Mouse (Mus musculus): ENCODE data around the gene Rapgef2. TPM values are rescaled to one million over a fixed set of nuclear protein-coding genes. Genes with fewer than 3 reads are reported as not detected.

Gene Rapgef2
- polyA plus RNA-seq, 1 experiment from 2014 or later, result 13.9 TPM

DNA sequence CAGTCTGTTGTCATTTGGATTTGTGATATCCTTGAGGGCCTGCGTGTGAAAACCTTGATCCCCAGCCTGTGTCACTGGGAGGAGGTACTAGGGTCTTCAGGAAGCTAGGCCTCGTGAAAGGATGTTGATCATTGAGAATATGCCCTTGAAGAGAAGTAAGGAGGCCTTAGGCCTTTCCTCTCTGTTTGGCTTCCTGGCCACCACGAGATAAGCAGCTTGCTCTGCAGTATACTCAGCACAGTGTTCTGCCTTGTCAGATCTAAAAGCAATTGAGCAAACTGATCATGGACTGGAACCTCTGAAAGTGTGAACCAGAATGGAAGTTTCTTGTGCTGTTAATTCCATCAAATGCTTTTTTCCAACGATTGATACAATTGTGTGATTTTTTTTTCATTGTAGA is 255.5 kb downstream of the Rapgef2 start:
- 89% methylated on average over 4 of the region's 4 CpGs for WGBS

GRCm38 (mm10) chr3:79028153-79028878 is 258.0 kb downstream of the Rapgef2 start:
- Histone ChIP-seq H3K9me3 (ENCODE audit: control insufficient read depth, low read length) (no peaks in the 10 kb centered on the region), H3K4me2 (replicated peaks) (no peak overlapping the region), H3K9ac (no peak overlapping the region), H3K36me3 (replicated peaks; ENCODE audit: control insufficient read depth, insufficient read depth) (no peaks in the 10 kb centered on the region), H3K27me3 (ENCODE audit: control insufficient read depth, insufficient read depth, low read length) (no peaks in the 10 kb centered on the region), H3K27ac (no peak overlapping the region), H3K4me3 (replicated peaks; ENCODE audit: low read length) (no peak overlapping the region), H3K4me1 (replicated peaks; ENCODE audit: control insufficient read depth, insufficient read depth, low read length) (no peaks in the 10 kb centered on the region)
- ATAC-seq (ENCODE audit: low FRiP score), result no peak
- WGBS, result 84% methylated on average over 14 of the region's 14 CpGs
- DNase-seq (ENCODE audit: low spot score), result no peak

More for the DNA sequence above, 255.5 kb downstream of the Rapgef2 start:
- no peak for ATAC-seq (ENCODE audit: low FRiP score)
- no peaks in the 10 kb centered on the region for H3K4me1 ChIP-seq (replicated peaks; ENCODE audit: control insufficient read depth, insufficient read depth, low read length)
- H3K4me2 ChIP-seq (replicated peaks), result no peak overlapping the region
- no peak overlapping the region for H3K9ac ChIP-seq
- H3K9me3 ChIP-seq (ENCODE audit: control insufficient read depth, low read length), result no peaks in the 10 kb centered on the region
- H3K36me3 ChIP-seq (replicated peaks; ENCODE audit: control insufficient read depth, insufficient read depth), result no peaks in the 10 kb centered on the region
- H3K4me3 ChIP-seq (replicated peaks; ENCODE audit: low read length), result no peak overlapping the region
- DNase-seq (ENCODE audit: low spot score), result no peak
- no peaks in the 10 kb centered on the region for H3K27me3 ChIP-seq (ENCODE audit: control insufficient read depth, insufficient read depth, low read length)
- H3K27ac ChIP-seq, result no peak overlapping the region

GRCm38 (mm10) chr3:79025983-79026382 is 260.3 kb downstream of the Rapgef2 start:
- Histone ChIP-seq H3K4me1 (replicated peaks; ENCODE audit: control insufficient read depth, insufficient read depth, low read length) (no peaks in the 10 kb centered on the region), H3K4me2 (replicated peaks) (no peak overlapping the region), H3K4me3 (replicated peaks; ENCODE audit: low read length) (no peak overlapping the region), H3K27me3 (ENCODE audit: control insufficient read depth, insufficient read depth, low read length) (no peaks in the 10 kb centered on the region), H3K9ac (no peak overlapping the region), H3K9me3 (ENCODE audit: control insufficient read depth, low read length) (no peaks in the 10 kb centered on the region), H3K36me3 (replicated peaks; ENCODE audit: control insufficient read depth, insufficient read depth) (no peaks in the 10 kb centered on the region), H3K27ac (no peak overlapping the region)
- DNase-seq (ENCODE audit: low spot score), result no peak
- WGBS, result 94% methylated on average over 3 of the region's 3 CpGs
- no peak for ATAC-seq (ENCODE audit: low FRiP score)

- H3K4me3 ChIP-seq (replicated peaks; ENCODE audit: low read length), result no peak overlapping the region
- H3K27ac ChIP-seq, result 0 out of 2 replicates have a peak overlapping the region, but pooled peaks have one; percentile 15
- no peak for DNase-seq (ENCODE audit: low spot score)
- no peak overlapping the region for H3K9ac ChIP-seq
- no peaks in the 10 kb centered on the region for H3K36me3 ChIP-seq (replicated peaks; ENCODE audit: control insufficient read depth, insufficient read depth)
- H3K4me1 ChIP-seq (replicated peaks; ENCODE audit: control insufficient read depth, insufficient read depth, low read length), result no peaks in the 10 kb centered on the region
- H3K9me3 ChIP-seq (ENCODE audit: control insufficient read depth, low read length), result no peaks in the 10 kb centered on the region
- no peak; the same call in 1 of the 2 replicates for ATAC-seq (ENCODE audit: low FRiP score)
- no peaks in the 10 kb centered on the region for H3K27me3 ChIP-seq (ENCODE audit: control insufficient read depth, insufficient read depth, low read length)
- H3K4me2 ChIP-seq (replicated peaks), result no peak overlapping the region
- 65% methylated on average over 6 of the region's 6 CpGs for WGBS
Observed at GRCm38 (mm10) chr3:79023735-79024328, 262.5 kb downstream of the Rapgef2 start.

DNA sequence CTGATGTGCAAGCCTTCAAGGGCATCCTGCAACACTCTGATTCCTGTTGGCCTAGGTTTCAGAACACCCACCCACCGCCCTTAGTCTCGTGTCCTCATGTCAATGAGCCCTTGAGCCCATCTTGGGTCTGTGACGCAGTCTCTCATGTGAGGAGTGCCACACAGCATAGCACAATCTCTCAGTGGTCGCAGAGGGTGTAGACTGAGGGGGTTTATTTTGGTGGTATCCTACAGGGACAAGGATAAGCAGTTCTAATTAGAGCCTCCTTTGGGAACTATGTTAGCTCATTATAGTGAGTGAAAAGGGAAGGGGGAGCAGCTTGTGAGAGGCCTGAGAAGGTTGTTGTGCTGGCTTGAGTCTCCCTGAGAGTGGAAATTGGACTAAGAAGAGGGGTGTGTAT is 263.6 kb downstream of the Rapgef2 start:
- no peaks in the 10 kb centered on the region for H3K36me3 ChIP-seq (replicated peaks; ENCODE audit: control insufficient read depth, insufficient read depth)
- no peak overlapping the region for H3K4me2 ChIP-seq (replicated peaks)
- WGBS, result 82% methylated on average over 4 of the region's 4 CpGs
- DNase-seq (ENCODE audit: low spot score), result no peak
- no peaks in the 10 kb centered on the region for H3K4me1 ChIP-seq (replicated peaks; ENCODE audit: control insufficient read depth, insufficient read depth, low read length)
- no peak overlapping the region for H3K4me3 ChIP-seq (replicated peaks; ENCODE audit: low read length)
- H3K9ac ChIP-seq, result no peak overlapping the region
- H3K27ac ChIP-seq, result no peak overlapping the region
- no peaks in the 10 kb centered on the region for H3K9me3 ChIP-seq (ENCODE audit: control insufficient read depth, low read length)
- H3K27me3 ChIP-seq (ENCODE audit: control insufficient read depth, insufficient read depth, low read length), result no peaks in the 10 kb centered on the region
- no peak for ATAC-seq (ENCODE audit: low FRiP score)

GRCm38 (mm10) chr3:79017440-79017839 is 268.9 kb downstream of the Rapgef2 start:
- no peaks in the 10 kb centered on the region for H3K4me1 ChIP-seq (replicated peaks; ENCODE audit: control insufficient read depth, insufficient read depth, low read length)
- H3K27me3 ChIP-seq (ENCODE audit: control insufficient read depth, insufficient read depth, low read length), result no peaks in the 10 kb centered on the region
- H3K9ac ChIP-seq, result no peak overlapping the region
- no peaks in the 10 kb centered on the region for H3K9me3 ChIP-seq (ENCODE audit: control insufficient read depth, low read length)
- no peaks in the 10 kb centered on the region for H3K36me3 ChIP-seq (replicated peaks; ENCODE audit: control insufficient read depth, insufficient read depth)
- no peak overlapping the region for H3K27ac ChIP-seq
- no peak overlapping the region for H3K4me2 ChIP-seq (replicated peaks)
- WGBS, result 90% methylated on average over 4 of the region's 4 CpGs
- no peak for ATAC-seq (ENCODE audit: low FRiP score)
- H3K4me3 ChIP-seq (replicated peaks; ENCODE audit: low read length), result no peak overlapping the region
- DNase-seq (ENCODE audit: low spot score), result no peak

- H3K27me3 ChIP-seq (ENCODE audit: control insufficient read depth, insufficient read depth, low read length), result no peaks in the 10 kb centered on the region
- no peak overlapping the region for H3K27ac ChIP-seq
- no peaks in the 10 kb centered on the region for H3K4me1 ChIP-seq (replicated peaks; ENCODE audit: control insufficient read depth, insufficient read depth, low read length)
- H3K9ac ChIP-seq, result no peak overlapping the region
- H3K4me2 ChIP-seq (replicated peaks), result no peak overlapping the region
- H3K9me3 ChIP-seq (ENCODE audit: control insufficient read depth, low read length), result no peaks in the 10 kb centered on the region
- H3K36me3 ChIP-seq (replicated peaks; ENCODE audit: control insufficient read depth, insufficient read depth), result no peaks in the 10 kb centered on the region
- ATAC-seq (ENCODE audit: low FRiP score), result no peak
- 87% methylated on average over 9 of the region's 9 CpGs for WGBS
- H3K4me3 ChIP-seq (replicated peaks; ENCODE audit: low read length), result no peak overlapping the region
- DNase-seq (ENCODE audit: low spot score), result no peak
Observed at GRCm38 (mm10) chr3:79016830-79017229, 269.5 kb downstream of the Rapgef2 start.

DNA sequence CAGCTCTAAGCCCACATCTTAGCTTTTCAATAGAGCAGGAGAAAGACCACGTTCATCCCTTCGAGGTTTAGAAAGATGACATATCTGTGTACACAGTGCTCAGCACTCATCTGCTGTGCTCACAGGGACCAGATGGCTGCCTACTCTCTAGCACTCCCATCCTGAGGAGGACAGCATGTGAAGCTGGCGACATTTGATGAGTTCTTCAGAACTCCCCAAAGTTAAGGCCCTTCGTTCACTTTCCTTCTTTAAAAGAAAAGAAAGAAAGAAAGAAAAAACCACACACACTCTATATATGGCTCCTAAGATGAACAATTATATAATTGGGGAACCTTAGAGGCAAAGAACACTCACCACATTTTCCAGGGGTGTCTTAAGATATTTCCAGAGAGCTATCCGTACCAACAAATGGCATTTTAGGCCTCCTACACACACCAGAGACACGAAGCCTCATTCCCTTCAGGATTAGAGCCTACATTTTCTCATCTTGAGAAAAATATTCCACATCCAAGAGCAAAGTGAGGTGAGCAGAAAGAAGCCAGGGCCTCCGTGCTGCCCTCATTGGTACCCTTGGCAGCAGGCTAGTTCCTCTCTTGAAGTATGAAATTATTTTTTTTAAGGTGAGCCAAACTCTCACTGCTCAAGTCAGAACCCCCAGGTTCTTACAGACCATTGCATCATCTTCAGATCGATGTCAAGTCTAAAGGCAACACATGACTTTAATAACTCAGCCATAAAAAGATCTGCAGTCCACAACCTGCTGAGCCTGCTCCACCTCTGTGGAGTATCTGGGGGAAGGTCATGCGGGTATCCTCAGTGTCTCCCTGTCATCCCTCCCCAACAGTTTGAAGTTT is 270.5 kb downstream of the Rapgef2 start:
- ATAC-seq (ENCODE audit: low FRiP score) (no peak), DNase-seq (ENCODE audit: low spot score) (no peak)
- no peak overlapping the region for H3K4me2 ChIP-seq (replicated peaks)
- H3K27me3 ChIP-seq (ENCODE audit: control insufficient read depth, insufficient read depth, low read length), result no peaks in the 10 kb centered on the region
- no peaks in the 10 kb centered on the region for H3K4me1 ChIP-seq (replicated peaks; ENCODE audit: control insufficient read depth, insufficient read depth, low read length)
- H3K4me3 ChIP-seq (replicated peaks; ENCODE audit: low read length), result no peak overlapping the region
- no peaks in the 10 kb centered on the region for H3K36me3 ChIP-seq (replicated peaks; ENCODE audit: control insufficient read depth, insufficient read depth)
- H3K27ac ChIP-seq, result no peak overlapping the region
- H3K9ac ChIP-seq, result no peak overlapping the region
- H3K9me3 ChIP-seq (ENCODE audit: control insufficient read depth, low read length), result no peaks in the 10 kb centered on the region
- 90% methylated on average over 9 of the region's 9 CpGs for WGBS
